Mouse (Mus musculus): ENCODE data around the gene Xpo6. TPM values are rescaled to one million over a fixed set of nuclear protein-coding genes. Genes with fewer than 3 reads are reported as not detected.

Gene Xpo6
- polyA plus RNA-seq, 1 experiment from 2014 or later: 20.8 TPM

DNA sequence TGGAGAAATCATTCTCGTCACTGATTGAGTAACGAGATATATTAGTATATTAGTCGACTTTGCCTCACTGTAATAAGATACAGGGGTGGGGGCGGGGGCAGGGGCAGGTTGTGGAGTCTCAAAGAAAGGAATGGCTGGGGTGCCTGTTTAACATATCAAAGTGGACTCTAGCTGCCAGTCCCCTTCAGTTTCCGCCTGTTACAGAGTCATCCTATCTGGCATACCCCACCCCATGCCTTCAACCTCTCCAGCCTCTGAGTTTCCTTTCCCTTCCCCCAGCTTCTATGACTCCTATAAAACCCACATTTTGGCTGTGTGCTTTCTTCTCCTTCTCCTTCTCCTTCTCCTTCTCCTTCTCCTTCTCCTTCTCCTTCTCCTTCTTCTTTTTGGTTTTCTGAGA lies 25.8 kb upstream of the Xpo6 start:
- Histone ChIP-seq H3K36me3 (ENCODE audit: insufficient read depth, low read length) (no peaks in the 10 kb centered on the region), H3K9ac (replicated peaks; ENCODE audit: low read depth) (no peak overlapping the region), H3K4me1 (ENCODE audit: insufficient read depth, low read depth, low read length) (no peaks in the 10 kb centered on the region), H3K27ac (ENCODE audit: low read length) (no peak overlapping the region), H3K4me2 (replicated peaks; ENCODE audit: low read depth, low read length) (no peak overlapping the region), H3K27me3 (replicated peaks; ENCODE audit: insufficient read depth, low read length) (no peaks in the 10 kb centered on the region), H3K4me3 (ENCODE audit: low read depth, low read length) (no peak overlapping the region), H3K9me3 (ENCODE audit: low read length) (no peaks in the 10 kb centered on the region)
- DNase-seq (ENCODE audit: low spot score): no peak
- no peak for ATAC-seq
- TF ChIP-seq CTCF (IDR thresholded peaks at IDR 0.05) (no peak), EP300 (IDR thresholded peaks at IDR 0.05) (no peak)
- WGBS: 26% methylated on average over 5 of the region's 5 CpGs

DNA sequence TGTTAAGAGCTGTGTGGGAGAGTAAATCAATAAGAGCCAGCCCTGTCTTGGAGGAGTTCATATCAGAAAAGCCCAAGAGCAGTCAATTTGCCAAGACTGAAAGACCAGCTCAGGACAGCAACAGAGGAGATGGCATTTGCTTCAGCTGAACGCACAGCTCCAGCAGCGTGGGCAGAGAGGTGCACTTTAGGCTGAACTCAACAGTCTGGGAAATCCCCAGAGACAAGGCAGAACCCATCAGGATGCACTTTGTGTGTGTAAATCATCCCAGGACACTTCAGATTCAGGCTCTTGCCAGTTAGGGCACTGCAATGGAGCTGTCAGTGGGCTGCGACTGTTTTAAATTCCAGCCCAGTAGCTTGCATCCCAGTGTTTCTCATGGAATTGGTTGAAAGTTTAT lies 22.5 kb upstream of the Xpo6 start:
- Histone ChIP-seq H3K27me3 (replicated peaks; ENCODE audit: insufficient read depth, low read length) (no peaks in the 10 kb centered on the region), H3K4me1 (ENCODE audit: insufficient read depth, low read depth, low read length) (no peaks in the 10 kb centered on the region), H3K36me3 (ENCODE audit: insufficient read depth, low read length) (no peaks in the 10 kb centered on the region), H3K9ac (replicated peaks; ENCODE audit: low read depth) (no peak overlapping the region), H3K27ac (ENCODE audit: low read length) (no peak overlapping the region), H3K4me3 (ENCODE audit: low read depth, low read length) (no peak overlapping the region), H3K4me2 (replicated peaks; ENCODE audit: low read depth, low read length) (no peak overlapping the region), H3K9me3 (ENCODE audit: low read length) (no peaks in the 10 kb centered on the region)
- 78% methylated on average over 3 of the region's 3 CpGs for WGBS
- ATAC-seq (no peak), DNase-seq (ENCODE audit: low spot score) (no peak)
- TF ChIP-seq CTCF (IDR thresholded peaks at IDR 0.05) (no peak), EP300 (IDR thresholded peaks at IDR 0.05) (no peak)

DNA sequence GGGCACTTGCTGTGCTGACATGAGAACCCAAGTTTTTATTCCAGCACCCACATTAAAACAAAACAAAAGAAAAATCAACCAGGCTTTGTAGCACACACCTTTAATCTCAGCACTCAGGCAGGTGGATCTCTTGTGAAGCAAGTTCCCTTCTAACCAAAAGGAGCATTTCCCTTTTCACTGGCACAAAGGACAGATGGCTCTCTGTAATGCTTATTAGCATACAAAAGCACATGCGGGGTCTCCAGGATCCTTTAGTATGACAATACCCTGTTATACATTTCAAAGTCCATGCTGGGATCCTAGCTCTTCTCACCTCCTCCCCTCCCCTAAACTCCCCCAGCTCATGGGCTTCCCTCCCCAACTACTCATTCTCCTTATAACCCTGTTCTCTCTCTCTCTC lies 20.3 kb upstream of the Xpo6 start:
- ATAC-seq (no peak), DNase-seq (ENCODE audit: low spot score) (no peak)
- 33% methylated on average over 1 of the region's 1 CpGs for WGBS
- H3K27ac ChIP-seq (ENCODE audit: low read length): no peak overlapping the region
- H3K9ac ChIP-seq (replicated peaks; ENCODE audit: low read depth): no peak overlapping the region
- H3K9me3 ChIP-seq (ENCODE audit: low read length): no peaks in the 10 kb centered on the region
- TF ChIP-seq CTCF (IDR thresholded peaks at IDR 0.05): no peak
- no peak for TF ChIP-seq EP300 (IDR thresholded peaks at IDR 0.05)
- no peak overlapping the region for H3K4me3 ChIP-seq (ENCODE audit: low read depth, low read length)
- no peaks in the 10 kb centered on the region for H3K27me3 ChIP-seq (replicated peaks; ENCODE audit: insufficient read depth, low read length)
- H3K4me1 ChIP-seq (ENCODE audit: insufficient read depth, low read depth, low read length): no peaks in the 10 kb centered on the region
- no peaks in the 10 kb centered on the region for H3K36me3 ChIP-seq (ENCODE audit: insufficient read depth, low read length)
- no peak overlapping the region for H3K4me2 ChIP-seq (replicated peaks; ENCODE audit: low read depth, low read length)

DNA sequence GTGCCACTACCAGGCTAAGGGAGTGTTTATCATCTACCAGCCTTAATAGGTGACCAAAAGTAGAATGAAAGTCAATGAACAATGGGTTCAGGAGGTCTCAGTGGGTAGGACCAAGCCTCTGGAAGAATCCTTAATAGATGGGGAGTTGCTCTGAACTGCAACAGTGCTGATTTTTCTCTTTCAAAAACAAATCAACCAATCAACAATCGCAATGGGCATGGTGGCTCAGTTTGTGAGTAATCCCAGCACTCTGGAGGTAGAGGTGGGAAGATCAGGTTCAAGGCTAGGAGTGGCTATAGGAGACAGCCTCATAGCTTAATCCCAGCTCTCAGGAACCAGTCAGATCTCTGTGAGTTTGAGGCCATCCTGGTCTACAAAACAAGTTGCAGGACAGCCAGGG lies 18.0 kb upstream of the Xpo6 start:
- DNase-seq (ENCODE audit: low spot score) (no peak), ATAC-seq (no peak)
- WGBS: 67% methylated on average over 1 of the region's 1 CpGs
- Histone ChIP-seq H3K4me3 (ENCODE audit: low read depth, low read length) (no peak overlapping the region), H3K9ac (replicated peaks; ENCODE audit: low read depth) (no peak overlapping the region), H3K4me1 (ENCODE audit: insufficient read depth, low read depth, low read length) (no peaks in the 10 kb centered on the region), H3K27ac (ENCODE audit: low read length) (no peak overlapping the region), H3K36me3 (ENCODE audit: insufficient read depth, low read length) (no peaks in the 10 kb centered on the region), H3K4me2 (replicated peaks; ENCODE audit: low read depth, low read length) (no peak overlapping the region), H3K9me3 (ENCODE audit: low read length) (no peaks in the 10 kb centered on the region), H3K27me3 (replicated peaks; ENCODE audit: insufficient read depth, low read length) (no peaks in the 10 kb centered on the region)
- TF ChIP-seq EP300 (IDR thresholded peaks at IDR 0.05) (no peak), CTCF (IDR thresholded peaks at IDR 0.05) (no peak)

DNA sequence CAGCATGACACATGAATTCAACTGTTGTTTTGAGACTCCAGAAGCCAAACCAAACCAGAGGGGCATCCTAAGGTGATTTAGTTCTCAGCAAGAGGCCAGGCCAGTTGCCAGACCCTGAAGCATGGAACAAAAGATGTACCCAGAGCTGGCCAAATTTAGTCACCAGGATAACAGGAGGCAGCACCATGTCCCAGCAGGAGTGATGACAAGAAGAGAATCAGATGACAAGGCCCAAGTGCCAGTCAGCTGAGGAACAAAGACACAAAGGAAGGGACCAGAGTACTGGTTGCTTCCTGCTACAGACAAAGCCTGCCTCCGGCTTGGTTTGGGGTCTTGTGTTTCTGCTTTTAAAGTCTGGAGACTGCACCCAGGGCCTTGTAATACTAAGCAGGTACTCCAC lies 16.6 kb upstream of the Xpo6 start:
- no peak overlapping the region for H3K9ac ChIP-seq (replicated peaks; ENCODE audit: low read depth)
- H3K9me3 ChIP-seq (ENCODE audit: low read length): no peaks in the 10 kb centered on the region
- 54% methylated on average over 1 of the region's 1 CpGs for WGBS
- TF ChIP-seq CTCF (IDR thresholded peaks at IDR 0.05) (no peak), EP300 (IDR thresholded peaks at IDR 0.05) (no peak)
- no peaks in the 10 kb centered on the region for H3K27me3 ChIP-seq (replicated peaks; ENCODE audit: insufficient read depth, low read length)
- no peak overlapping the region for H3K4me3 ChIP-seq (ENCODE audit: low read depth, low read length)
- H3K4me2 ChIP-seq (replicated peaks; ENCODE audit: low read depth, low read length): no peak overlapping the region
- no peaks in the 10 kb centered on the region for H3K36me3 ChIP-seq (ENCODE audit: insufficient read depth, low read length)
- DNase-seq (ENCODE audit: low spot score) (no peak), ATAC-seq (no peak)
- no peak overlapping the region for H3K27ac ChIP-seq (ENCODE audit: low read length)
- H3K4me1 ChIP-seq (ENCODE audit: insufficient read depth, low read depth, low read length): no peaks in the 10 kb centered on the region

DNA sequence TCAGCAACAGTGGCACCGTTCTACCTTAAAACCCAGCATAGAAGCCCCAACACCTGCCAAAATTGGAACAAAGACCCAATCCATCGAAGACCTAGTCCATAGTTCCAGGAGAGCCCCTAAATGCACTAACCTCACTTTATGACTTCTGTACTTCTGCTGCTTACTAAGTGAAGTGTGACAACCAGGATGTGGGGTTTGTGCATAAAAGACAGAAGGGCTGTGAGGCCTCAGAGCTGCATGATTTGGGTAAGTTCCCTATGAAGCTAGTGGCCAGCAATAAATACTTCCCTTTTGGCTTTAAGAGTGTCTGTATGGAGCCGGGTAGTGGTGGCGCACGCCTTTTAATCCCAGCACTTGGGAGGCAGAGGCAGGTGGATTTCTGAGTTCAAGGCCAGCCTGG lies 10.6 kb upstream of the Xpo6 start:
- Histone ChIP-seq H3K27ac (ENCODE audit: low read length) (no peak overlapping the region), H3K9ac (replicated peaks; ENCODE audit: low read depth) (no peak overlapping the region), H3K36me3 (ENCODE audit: insufficient read depth, low read length) (no peaks in the 10 kb centered on the region), H3K9me3 (ENCODE audit: low read length) (no peaks in the 10 kb centered on the region), H3K27me3 (replicated peaks; ENCODE audit: insufficient read depth, low read length) (no peaks in the 10 kb centered on the region), H3K4me2 (replicated peaks; ENCODE audit: low read depth, low read length) (no peak overlapping the region), H3K4me3 (ENCODE audit: low read depth, low read length) (no peak overlapping the region), H3K4me1 (ENCODE audit: insufficient read depth, low read depth, low read length) (no peaks in the 10 kb centered on the region)
- DNase-seq (ENCODE audit: low spot score) (no peak), ATAC-seq (no peak)
- TF ChIP-seq CTCF (IDR thresholded peaks at IDR 0.05) (no peak), EP300 (IDR thresholded peaks at IDR 0.05) (no peak)
- 80% methylated on average over 5 of the region's 5 CpGs for whole genome bisulfite sequencing

DNA sequence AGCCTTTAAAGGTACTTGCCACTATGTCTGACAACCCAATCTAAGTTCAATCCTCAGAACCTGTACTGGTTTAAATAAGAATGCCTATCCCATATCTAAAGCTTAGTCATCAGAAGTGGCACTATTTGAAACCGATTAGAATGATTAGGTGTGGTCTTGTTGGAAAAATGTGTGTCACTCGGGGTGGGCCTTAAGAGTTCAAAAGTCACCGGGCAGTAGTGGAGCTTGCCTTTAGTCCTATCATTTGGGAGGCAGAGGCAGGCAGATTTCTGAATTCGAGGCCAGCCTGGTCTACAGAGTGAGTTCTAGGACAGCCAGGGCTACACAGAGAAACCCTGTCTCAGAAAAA lies 670 bp upstream of the Xpo6 start:
- no peaks in the 10 kb centered on the region for H3K27me3 ChIP-seq (replicated peaks; ENCODE audit: insufficient read depth, low read length)
- no peaks in the 10 kb centered on the region for H3K9me3 ChIP-seq (ENCODE audit: low read length)
- H3K27ac ChIP-seq (ENCODE audit: low read length): no peak overlapping the region
- peak overlapping the region; percentile 89 for H3K4me2 ChIP-seq (replicated peaks; ENCODE audit: low read depth, low read length)
- TF ChIP-seq CTCF (IDR thresholded peaks at IDR 0.05) (no peak), EP300 (IDR thresholded peaks at IDR 0.05) (no peak)
- peak overlapping the region; percentile 88; the same call in 1 of the 2 replicates for H3K4me3 ChIP-seq (ENCODE audit: low read depth, low read length)
- no peaks in the 10 kb centered on the region for H3K36me3 ChIP-seq (ENCODE audit: insufficient read depth, low read length)
- WGBS: 97% methylated on average over 4 of the region's 4 CpGs
- no peak for ATAC-seq
- H3K4me1 ChIP-seq (ENCODE audit: insufficient read depth, low read depth, low read length): peaks cover 4% of the 10 kb centered on the region; the same call in 1 of the 2 replicates
- DNase-seq (ENCODE audit: low spot score): no peak
- H3K9ac ChIP-seq (replicated peaks; ENCODE audit: low read depth): no peak overlapping the region

Data from lung, postnatal 0 days (tissue).